Mouse (Mus musculus): ENCODE results near the gene Enthd1.

DNA sequence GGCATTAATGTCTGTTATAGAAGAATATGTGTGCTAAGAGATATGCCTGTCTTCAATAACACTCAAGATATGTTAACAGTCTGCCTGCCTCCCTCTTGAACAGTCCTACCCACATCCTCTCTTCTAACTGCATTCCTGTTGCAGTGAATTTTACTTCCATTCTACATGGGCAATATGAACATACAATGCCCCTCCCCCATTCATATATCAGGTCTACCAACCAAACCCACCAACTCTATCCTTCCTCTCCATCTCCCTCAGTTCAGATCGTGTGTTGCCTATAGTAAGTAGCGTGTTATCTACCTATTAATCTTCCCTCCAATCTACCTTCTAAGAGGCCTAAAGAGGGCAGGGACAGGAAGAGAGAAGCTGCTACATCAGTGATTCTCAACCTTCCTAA is 26.9 kb downstream of the Enthd1 start:
- TF ChIP-seq CTCF (conservative IDR thresholded peaks at IDR 0.05 in 1 of 2, IDR thresholded peaks at IDR 0.05 in 1 of 2; ENCODE audit: low read depth in 2 of 2, low read length in 2 of 2) (no peak), KAT2A (IDR thresholded peaks at IDR 0.05; ENCODE audit: insufficient replicate concordance, low read length) (no peak), BHLHE40 (IDR thresholded peaks at IDR 0.05; ENCODE audit: low read depth, low read length) (no peak), MXI1 (IDR thresholded peaks at IDR 0.05; ENCODE audit: low read depth, low read length) (no peak), POLR2A (IDR thresholded peaks at IDR 0.05; ENCODE audit: low read depth, low read length) (no peak), USF2 (conservative IDR thresholded peaks at IDR 0.05; ENCODE audit: low read depth, low read length) (no peak), EP300 (IDR thresholded peaks at IDR 0.05; ENCODE audit: low read length) (no peak), MAX (IDR thresholded peaks at IDR 0.05; ENCODE audit: low read length) (no peak), TBP (conservative IDR thresholded peaks at IDR 0.05; ENCODE audit: low read depth, low read length) (no peak), UBTF (IDR thresholded peaks at IDR 0.05; ENCODE audit: low read depth, low read length) (no peak), MEF2A (IDR thresholded peaks at IDR 0.05; ENCODE audit: borderline replicate concordance, low read depth, low read length) (no peak), CHD2 (IDR thresholded peaks at IDR 0.05; ENCODE audit: low read length) (no peak), USF1 (IDR thresholded peaks at IDR 0.05; ENCODE audit: low read depth, low read length) (no peak)

Measured in CH12.LX (cell line).